Mouse (Mus musculus) G1E (cell line): Measurements from ENCODE around the gene Zfp64.

Experiments used
- CTCF ChIP-seq: IDR thresholded peaks from 2 replicates; pipeline ENCODE4 v1.5.1; 2012; ENCODE audit warnings: low read depth, low read length, inconsistent platforms, mixed read lengths
- GATA1 ChIP-seq: IDR thresholded peaks from 2 replicates; pipeline ENCODE4 v1.6.1; 2012; ENCODE audit warnings: borderline replicate concordance, low read length, inconsistent platforms, mixed read lengths
- POLR2AphosphoS5 ChIP-seq: IDR thresholded peaks from 2 replicates; pipeline ENCODE4 v1.6.1; 2012; ENCODE audit warnings: low read depth, low read length, inconsistent platforms; ENCODE audit not compliant: insufficient replicate concordance
- TAL1 ChIP-seq: conservative IDR thresholded peaks from 2 replicates; pipeline ENCODE4 v1.6.1; 2012; ENCODE audit warnings: low read depth, low read length, inconsistent platforms, mixed read lengths

DNA sequence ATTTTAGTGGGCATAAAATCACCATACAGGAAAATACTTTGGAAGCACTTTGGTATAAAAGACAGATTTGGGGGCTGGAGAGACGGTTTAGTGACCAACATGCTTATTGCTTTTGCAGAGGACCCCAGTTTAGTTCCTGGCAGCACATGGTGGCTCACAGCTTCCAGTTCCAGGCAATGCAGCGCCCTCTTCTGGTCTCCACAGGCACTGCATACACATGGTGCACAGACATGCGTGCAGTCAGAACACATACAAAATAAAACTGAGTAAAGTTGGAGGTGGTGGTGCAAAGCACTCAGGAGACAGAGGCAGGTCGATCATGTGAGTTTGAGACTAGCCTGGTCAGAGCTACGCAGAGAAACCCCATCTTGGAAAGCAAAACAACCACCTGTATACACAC is 32.9 kb downstream of the Zfp64 start:
- TF ChIP-seq GATA1, result no peak
- 0 out of 2 replicates have a peak, but pooled peaks have one; percentile 39 for TF ChIP-seq CTCF
- no peak for TF ChIP-seq POLR2AphosphoS5
- no peak for TF ChIP-seq TAL1
